Comparison of ENCODE assay signal across 8 mouse cellular contexts in the genomic region with DNA sequence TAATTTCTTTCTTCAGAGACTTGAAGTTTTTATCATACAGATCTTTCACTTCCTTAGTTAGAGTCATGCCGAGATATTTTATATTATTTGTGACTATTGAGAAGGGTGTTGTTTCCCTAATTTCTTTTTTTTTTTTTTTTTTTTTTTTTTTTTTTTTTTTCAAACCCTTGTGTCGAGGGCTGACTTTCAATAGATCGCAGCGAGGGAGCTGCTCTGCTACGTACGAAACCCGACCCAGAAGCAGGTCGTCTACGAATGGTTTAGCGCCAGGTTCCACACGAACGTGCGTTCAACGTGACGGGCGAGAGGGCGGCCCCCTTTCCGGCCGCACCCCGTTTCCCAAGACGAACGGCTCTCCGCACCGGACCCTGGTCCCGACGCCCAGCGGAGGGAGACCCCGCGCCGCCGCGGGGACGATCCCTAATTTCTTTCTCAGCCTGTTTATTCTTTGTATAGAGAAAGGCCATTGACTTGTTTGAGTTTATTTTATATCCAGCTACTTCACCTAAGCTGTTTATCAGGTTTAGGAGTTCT.
A peak's percentile ranks its signal among the peaks of the same experiment; 100 is the strongest.
DNase-seq lines count a peak whose midpoint lies in the region; ATAC-seq and TF ChIP-seq lines count a peak whose summit lies in the region.
"Not testable (repeated sequence)": the region's sequence is repeated elsewhere in the genome, so short reads cannot be mapped to it uniquely, and the experiment has no call there.

No protein-coding gene starts in this region.

- not testable (repeated sequence) for H3K9ac ChIP-seq in forebrain, embryonic 15.5 days (replicated peaks); liver, embryonic 14.5 days (replicated peaks); neural tube, embryonic 13.5 days

- not testable (repeated sequence) for H3K27ac ChIP-seq in forebrain, embryonic 15.5 days (replicated peaks); hindbrain, embryonic 10.5 days; liver, embryonic 14.5 days; neural tube, embryonic 13.5 days (replicated peaks)

- peak; percentile 60 for ATAC-seq in CD4-positive, CD25-positive, alpha-beta regulatory T cell, adult 4 months
- ATAC-seq in forebrain, embryonic 15.5 days (replicated peaks) = peak; percentile 73; the same call in 1 of the 2 replicates
- peak; percentile 100 for ATAC-seq in liver, embryonic 14.5 days (ENCODE audit: insufficient read depth)
- peak; percentile 67; the same call in 1 of the 2 replicates for ATAC-seq in neural tube, embryonic 13.5 days (ENCODE audit: low read depth)

- H3K27me3 ChIP-seq in forebrain, embryonic 15.5 days; hindbrain, embryonic 10.5 days (ENCODE audit: insufficient read depth, poor library complexity, severe bottlenecking); liver, embryonic 14.5 days (ENCODE audit: control insufficient read depth, insufficient read depth, low read length); neural tube, embryonic 13.5 days: not testable (repeated sequence)

- 66% methylated on average over 33 of the region's 33 CpGs for WGBS in forebrain, embryonic 15.5 days
- WGBS in hindbrain, embryonic 10.5 days = 80% methylated on average over 33 of the region's 33 CpGs
- WGBS in liver, embryonic 14.5 days (ENCODE audit: insufficient replicate concordance) = 57% methylated on average over 33 of the region's 33 CpGs
- WGBS in neural tube, embryonic 13.5 days = 68% methylated on average over 33 of the region's 33 CpGs

- H3K4me2 ChIP-seq in forebrain, embryonic 15.5 days (replicated peaks); liver, embryonic 14.5 days (ENCODE audit: low read depth); neural tube, embryonic 13.5 days: not testable (repeated sequence)

- H3K9me3 ChIP-seq in forebrain, embryonic 15.5 days; hindbrain, embryonic 10.5 days; liver, embryonic 14.5 days (ENCODE audit: control insufficient read depth, low read length); neural tube, embryonic 13.5 days: not testable (repeated sequence)

- not testable (repeated sequence) for H3K4me3 ChIP-seq in forebrain, embryonic 15.5 days; hindbrain, embryonic 10.5 days; liver, embryonic 14.5 days (ENCODE audit: insufficient read depth in 1 of 2, low read depth in 2 of 2, low read length in 2 of 2); neural tube, embryonic 13.5 days

- not testable (repeated sequence) for H3K4me1 ChIP-seq in forebrain, embryonic 15.5 days; hindbrain, embryonic 10.5 days (replicated peaks); liver, embryonic 14.5 days (replicated peaks; ENCODE audit: control insufficient read depth in 2 of 2, insufficient read depth in 2 of 2, low read length in 1 of 2); neural tube, embryonic 13.5 days (replicated peaks)

- peak; percentile 54 for DNase-seq in c-Kit-positive CD71-positive TER-119-positive erythroid progenitor cells, embryonic 14.5 days (ENCODE audit: low spot score)
- peak; percentile 12 for DNase-seq in hindbrain, embryonic 10.5 days (ENCODE audit: low spot score)
- peak; percentile 81 for DNase-seq in kidney, postnatal 4 days
- DNase-seq in liver, embryonic 14.5 days (ENCODE audit: low read depth in 3 of 3, low spot score in 3 of 3) = peak; percentile 27 to 55 (median 48)
- DNase-seq in thymus, adult 18-20 months = peak; percentile 6 to 9

- TF ChIP-seq EP300 in liver, embryonic 14.5 days (IDR thresholded peaks at IDR 0.05; ENCODE audit: low read depth) = not testable (repeated sequence)

- not testable (repeated sequence) for TF ChIP-seq CTCF in liver, embryonic 14.5 days (IDR thresholded peaks at IDR 0.05; ENCODE audit: low read depth)

- H3K36me3 ChIP-seq in forebrain, embryonic 15.5 days; hindbrain, embryonic 10.5 days; liver, embryonic 14.5 days (replicated peaks; ENCODE audit: control insufficient read depth, insufficient read depth, low read depth); neural tube, embryonic 13.5 days: not testable (repeated sequence)

Comparison
In these comparisons a context has a peak if more than half of its experiments do, and no peak if none do; other contexts are left out.
1. DNase-seq: peak in every context shown above with its lines; median percentile 81 in kidney, postnatal 4 days; 54 in c-Kit-positive CD71-positive TER-119-positive erythroid progenitor cells, embryonic 14.5 days; 48 in liver, embryonic 14.5 days; 12 in hindbrain, embryonic 10.5 days; 8 in thymus, adult 18-20 months.